22 mouse cellular contexts compared by ENCODE assay signal in the genomic region with DNA sequence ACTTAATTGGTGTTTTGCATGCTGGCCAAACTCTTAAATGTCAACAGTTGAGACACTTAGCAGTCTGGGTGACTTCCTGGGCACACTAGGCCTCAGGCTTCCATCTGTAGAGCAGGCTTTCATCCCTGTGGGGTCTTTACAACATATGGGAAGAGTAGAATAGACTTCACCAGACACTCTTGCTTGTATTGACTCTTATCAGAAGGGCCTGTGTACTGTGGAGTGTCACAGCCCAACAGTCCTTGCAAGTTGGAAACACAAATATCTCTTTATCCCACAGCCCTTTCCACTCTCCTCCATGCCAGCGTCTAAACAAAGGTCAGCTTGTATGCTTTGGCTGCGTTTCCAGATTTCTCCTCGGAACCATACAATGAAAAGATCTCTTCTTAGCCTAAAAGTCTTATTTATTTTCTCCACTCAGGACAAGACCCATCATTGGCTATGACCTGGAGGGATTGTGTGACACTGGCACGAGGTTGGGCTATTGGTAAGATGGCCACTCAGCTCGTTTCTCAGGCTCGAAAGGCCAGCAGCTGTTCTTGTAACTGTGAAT. TPM values are rescaled to one million over a fixed set of nuclear protein-coding genes. Genes with fewer than 3 reads are reported as not detected.
DNase-seq lines count a peak whose midpoint lies in the region; ATAC-seq and TF ChIP-seq lines count a peak whose summit lies in the region.
"Had no signal": no experiment of that assay in that cellular context is flagged by ENCODE, and none has a peak within 500 bp of the region (broad histone marks: within the 10 kb centered on the region; RNA-seq: fewer than 3 reads in every experiment).

No protein-coding gene starts in this region.

- no peak overlapping the region for H3K4me2 ChIP-seq in forebrain, postnatal 0 days (ENCODE audit: low read depth)
- no peak overlapping the region for H3K4me2 ChIP-seq in forebrain, embryonic 12.5 days
- no peak overlapping the region for H3K4me2 ChIP-seq in heart, embryonic 15.5 days
- H3K4me2 ChIP-seq: liver, embryonic 11.5 days; neural tube, embryonic 12.5 days had no signal

- intact Hi-C loops in heart, postnatal 25 days (cut with DNase I), result no loop called here

- DNase-seq in forebrain, postnatal 0 days, result peak; percentile 35
- no peak for DNase-seq in heart, postnatal 25 days (ENCODE audit: low spot score)
- DNase-seq in lung, postnatal 36 days, result peak; percentile 15
- no peak for DNase-seq in lung, postnatal 25 days (ENCODE audit: low spot score)
- DNase-seq in adipocyte (ENCODE audit: low spot score), result peak; percentile 60
- no peak for DNase-seq in testis, postnatal 14 days (ENCODE audit: low spot score)
- DNase-seq: adrenal gland, postnatal 25 days; cerebellum, adult 2 months; cerebellum, postnatal 36 days; gastrocnemius, postnatal 14 days; kidney, postnatal 4 days; lung, adult 18-20 months; lung, postnatal 14 days; right cerebral cortex, adult 18-20 months; thymus, adult 18-20 months had no signal

- WGBS in forebrain, postnatal 0 days, result 40% methylated on average over 6 of the region's 6 CpGs
- WGBS in forebrain, embryonic 12.5 days, result 65% methylated on average over 6 of the region's 6 CpGs
- WGBS in heart, embryonic 15.5 days, result 41% methylated on average over 6 of the region's 6 CpGs

- ATAC-seq in forebrain, postnatal 0 days, result peak; percentile 79
- no peak for ATAC-seq in forebrain, embryonic 12.5 days (ENCODE audit: low FRiP score)
- ATAC-seq in heart, embryonic 15.5 days (replicated peaks; ENCODE audit: insufficient number of reproducible peaks, insufficient read depth, low FRiP score, low read depth), result 0 out of 2 replicates have a peak, but pooled peaks have one; percentile 15
- ATAC-seq: intestine, embryonic 16.5 days had no signal

- H3K4me3 ChIP-seq in forebrain, postnatal 0 days (ENCODE audit: low read depth, low read length), result no peak overlapping the region
- no peak overlapping the region for H3K4me3 ChIP-seq in forebrain, embryonic 12.5 days (replicated peaks)
- no peak overlapping the region for H3K4me3 ChIP-seq in heart, embryonic 15.5 days
- H3K4me3 ChIP-seq: hindbrain, embryonic 10.5 days; neural tube, embryonic 12.5 days had no signal

- H3K9me3 ChIP-seq in forebrain, postnatal 0 days (ENCODE audit: low read length), result no peaks in the 10 kb centered on the region
- no peaks in the 10 kb centered on the region for H3K9me3 ChIP-seq in forebrain, embryonic 12.5 days
- H3K9me3 ChIP-seq in heart, embryonic 15.5 days (replicated peaks), result no peaks in the 10 kb centered on the region
- H3K9me3 ChIP-seq: G1E; hindbrain, embryonic 10.5 days; neural tube, embryonic 12.5 days had no signal

- H3K36me3 ChIP-seq in forebrain, postnatal 0 days (ENCODE audit: insufficient read depth), result no peaks in the 10 kb centered on the region
- H3K36me3 ChIP-seq in forebrain, embryonic 12.5 days (replicated peaks), result no peaks in the 10 kb centered on the region
- H3K36me3 ChIP-seq in heart, embryonic 15.5 days, result no peaks in the 10 kb centered on the region
- H3K36me3 ChIP-seq: G1E; hindbrain, embryonic 10.5 days; neural tube, embryonic 12.5 days had no signal

- no peaks in the 10 kb centered on the region for H3K27me3 ChIP-seq in forebrain, postnatal 0 days (ENCODE audit: insufficient read depth, low read length)
- 0 out of 2 replicates have a peak, but pooled peaks cover 3% of the 10 kb centered on the region for H3K27me3 ChIP-seq in forebrain, embryonic 12.5 days
- no peaks in the 10 kb centered on the region for H3K27me3 ChIP-seq in heart, embryonic 15.5 days
- H3K27me3 ChIP-seq: neural tube, embryonic 12.5 days had no signal

- peaks cover 11% of the 10 kb centered on the region; the same call in 1 of the 2 replicates for H3K4me1 ChIP-seq in forebrain, postnatal 0 days (ENCODE audit: insufficient read depth)
- peaks cover 10% of the 10 kb centered on the region for H3K4me1 ChIP-seq in forebrain, embryonic 12.5 days
- H3K4me1 ChIP-seq in heart, embryonic 15.5 days (replicated peaks), result peaks cover 18% of the 10 kb centered on the region

- no peak for TF ChIP-seq CTCF in forebrain, postnatal 0 days (IDR thresholded peaks at IDR 0.05; ENCODE audit: low read depth)

- H3K9ac ChIP-seq in forebrain, postnatal 0 days, result no peak overlapping the region
- H3K9ac ChIP-seq in forebrain, embryonic 12.5 days, result no peak overlapping the region
- H3K9ac ChIP-seq in heart, embryonic 15.5 days, result no peak overlapping the region
- H3K9ac ChIP-seq: neural tube, embryonic 12.5 days had no signal

- no peak overlapping the region for H3K27ac ChIP-seq in forebrain, postnatal 0 days (ENCODE audit: low read depth, low read length)
- no peak overlapping the region for H3K27ac ChIP-seq in forebrain, embryonic 12.5 days
- peak overlapping the region; percentile 29; the same call in 1 of the 2 replicates for H3K27ac ChIP-seq in heart, embryonic 15.5 days
- H3K27ac ChIP-seq: hindbrain, embryonic 10.5 days; neural tube, embryonic 12.5 days had no signal

RNA-seq across cellular contexts. Expression of gene Itga6, which starts 50.6 kb away (rescaled TPM):
- total RNA-seq in forebrain, postnatal 0 days (2014; rRNA removed), result 37.5 and 52.3 TPM in 2 replicates
- 11.7 and 16.8 TPM in 2 replicates for polyA plus RNA-seq in forebrain, postnatal 0 days (2015; fragmentation: Nextera tagmentation; extraction: Ambion mirVana)
- polyA plus RNA-seq in forebrain, embryonic 12.5 days (2016; fragmentation: Nextera tagmentation; extraction: Ambion mirVana), result 47.1 and 48.3 TPM in 2 replicates
- polyA plus RNA-seq in heart, embryonic 15.5 days (2015; fragmentation: Nextera tagmentation; extraction: Ambion mirVana), result 48.5 and 52.8 TPM in 2 replicates
- 10 to 100 TPM; 48.3 to 57.7 TPM for total RNA-seq in heart, postnatal 25 days (2021)

Comparison
In these comparisons a context has a peak if more than half of its experiments do, and no peak if none do; other contexts are left out.
1. DNase-seq: peak in forebrain, postnatal 0 days (single experiment), lung, postnatal 36 days (single experiment) and adipocyte (single experiment); none in heart, postnatal 25 days (single experiment), lung, postnatal 25 days (single experiment) and testis, postnatal 14 days (single experiment).